Mouse (Mus musculus): Measurements from ENCODE around the gene Nanos3.

The Nanos3 gene

GRCm38 (mm10) chr8:84185117-84185516, at the start of gene Nanos3:
TSS of gene Nanos3 (minus strand) at chr8:84185217.
- in situ Hi-C loops (cut with MboI, MseI) = no loop called here

GRCm38 (mm10) chr8:84233055-84233454, 48.0 kb upstream of the Nanos3 start:
- in situ Hi-C loops (cut with MboI, MseI) = loop anchor here in 1 of 2 experiments (25.0 kb wide), 1 partner anchor 829 kb away; the partner anchor contains the start of genes Dhps, Fbxw9 and Gm5741

GRCm38 (mm10) chr8:84230735-84231134, 45.7 kb upstream of the Nanos3 start:
- in situ Hi-C loops (cut with MboI, MseI) = loop anchor here in 1 of 2 experiments (25.0 kb wide), 1 partner anchor 832 kb away; the partner anchor contains the start of genes Dhps, Fbxw9 and Gm5741

DNA sequence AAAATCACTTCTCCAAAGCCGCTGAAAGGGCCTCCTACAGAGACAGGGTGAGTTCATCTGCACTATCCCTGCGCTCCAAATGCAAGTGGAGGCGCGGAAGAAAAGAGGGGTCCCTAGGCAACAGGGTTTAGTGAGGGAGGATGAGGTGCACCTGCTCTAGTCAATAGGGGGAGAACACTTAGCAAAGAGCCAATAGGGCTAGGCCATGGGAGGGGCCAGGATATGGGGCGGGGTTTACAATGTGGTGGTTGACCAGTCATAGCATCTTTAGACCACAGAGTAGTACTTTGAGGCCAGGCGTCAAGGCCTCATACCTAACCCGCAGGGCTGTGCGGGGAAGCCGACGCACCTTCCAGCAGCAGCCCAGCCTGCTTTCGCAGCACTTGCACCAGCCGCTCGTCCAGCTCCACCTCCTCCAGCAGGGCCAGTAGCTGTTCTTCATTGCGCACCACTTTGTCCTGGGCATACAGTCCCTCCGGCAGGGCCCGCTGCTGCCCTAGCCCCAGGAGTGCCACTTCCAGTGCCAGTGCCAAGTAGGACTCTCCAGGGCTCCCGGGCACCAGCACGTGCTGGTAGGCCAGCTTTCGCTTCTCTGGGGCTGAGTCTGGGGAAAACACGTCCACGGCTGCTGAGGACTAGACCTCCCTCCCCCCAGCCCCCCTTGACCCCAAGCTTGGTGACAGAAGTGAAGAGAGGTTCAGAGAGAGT, 38.5 kb upstream of the Nanos3 start:
- in situ Hi-C loops (cut with MboI, MseI) = no loop called here

- in situ Hi-C loops (cut with MboI, MseI) = no loop called here
These were observed 37.6 kb upstream of the Nanos3 start for GRCm38 (mm10) chr8:84222566-84223165.

GRCm38 (mm10) chr8:84220105-84220504, 35.1 kb upstream of the Nanos3 start:
- in situ Hi-C loops (cut with MboI, MseI) = no loop called here

DNA sequence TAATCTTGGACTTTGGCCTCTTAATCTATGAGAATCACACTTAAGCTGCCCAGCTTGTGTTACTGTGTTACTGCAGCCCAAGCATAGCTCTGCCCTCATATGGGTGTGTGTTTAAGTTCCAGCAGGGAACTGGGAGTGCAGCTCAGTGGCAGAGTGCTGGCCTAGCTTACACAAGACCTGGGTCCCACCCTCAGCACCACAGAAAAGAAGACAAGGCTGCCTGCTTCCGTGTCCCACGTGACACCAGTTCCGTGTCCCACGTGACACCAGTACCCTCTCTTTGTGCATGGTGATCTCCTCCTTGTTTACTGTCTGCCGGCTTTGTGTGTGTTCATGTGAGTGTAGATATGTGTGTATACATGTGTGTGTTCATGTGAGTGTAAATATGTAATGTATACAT, 33.1 kb upstream of the Nanos3 start:
- in situ Hi-C loops (cut with MboI, MseI) = no loop called here

- in situ Hi-C loops (cut with MboI, MseI) = no loop called here
These were observed 32.2 kb upstream of the Nanos3 start for GRCm38 (mm10) chr8:84217206-84217605.

DNA sequence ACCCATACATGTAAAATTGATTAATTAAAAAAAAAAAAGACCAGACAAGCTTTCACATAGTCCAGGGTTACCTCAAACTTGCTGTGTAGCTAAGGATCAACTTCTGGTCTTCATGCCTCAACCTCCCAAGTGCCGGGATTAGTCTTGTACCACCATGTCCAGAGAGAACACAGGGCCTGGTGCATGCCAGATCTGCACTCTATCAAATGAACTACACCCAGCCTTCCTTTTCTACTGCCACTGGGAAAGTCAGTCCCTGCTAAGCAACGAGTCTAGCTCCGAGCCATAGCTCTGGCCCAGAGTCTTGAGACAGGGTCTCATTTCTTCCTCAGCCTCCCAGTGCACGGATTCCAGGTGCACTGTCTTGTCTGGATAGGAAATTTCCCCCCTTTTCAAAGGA, 28.3 kb upstream of the Nanos3 start:
- in situ Hi-C loops (cut with MboI, MseI) = no loop called here

GRCm38 (mm10) chr8:84211881-84212563, 27.0 kb upstream of the Nanos3 start:
- in situ Hi-C loops (cut with MboI, MseI) = no loop called here

DNA sequence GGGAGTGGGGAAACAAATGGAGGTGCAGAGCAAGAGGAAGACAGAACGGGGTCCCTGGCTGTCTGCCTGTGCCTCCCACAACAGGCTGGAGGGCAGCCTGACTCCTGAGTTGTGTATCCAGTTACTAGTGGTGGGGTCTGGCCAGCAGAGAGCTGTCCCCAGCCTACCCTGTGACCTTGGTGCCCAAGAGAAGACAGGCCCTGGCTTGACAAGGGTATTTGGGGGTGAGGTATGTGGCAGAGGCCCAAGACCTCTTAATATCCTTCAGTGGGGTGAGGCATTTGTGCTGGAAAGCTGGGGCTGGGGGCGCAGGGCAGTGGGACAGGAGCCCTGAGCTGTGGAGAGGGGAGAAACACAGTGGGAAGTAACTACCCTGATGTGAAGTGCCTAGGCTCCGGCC, 26.2 kb upstream of the Nanos3 start:
- in situ Hi-C loops (cut with MboI, MseI) = no loop called here

- in situ Hi-C loops (cut with MboI, MseI) = no loop called here
These were observed 25.3 kb upstream of the Nanos3 start for GRCm38 (mm10) chr8:84210167-84210791.

DNA sequence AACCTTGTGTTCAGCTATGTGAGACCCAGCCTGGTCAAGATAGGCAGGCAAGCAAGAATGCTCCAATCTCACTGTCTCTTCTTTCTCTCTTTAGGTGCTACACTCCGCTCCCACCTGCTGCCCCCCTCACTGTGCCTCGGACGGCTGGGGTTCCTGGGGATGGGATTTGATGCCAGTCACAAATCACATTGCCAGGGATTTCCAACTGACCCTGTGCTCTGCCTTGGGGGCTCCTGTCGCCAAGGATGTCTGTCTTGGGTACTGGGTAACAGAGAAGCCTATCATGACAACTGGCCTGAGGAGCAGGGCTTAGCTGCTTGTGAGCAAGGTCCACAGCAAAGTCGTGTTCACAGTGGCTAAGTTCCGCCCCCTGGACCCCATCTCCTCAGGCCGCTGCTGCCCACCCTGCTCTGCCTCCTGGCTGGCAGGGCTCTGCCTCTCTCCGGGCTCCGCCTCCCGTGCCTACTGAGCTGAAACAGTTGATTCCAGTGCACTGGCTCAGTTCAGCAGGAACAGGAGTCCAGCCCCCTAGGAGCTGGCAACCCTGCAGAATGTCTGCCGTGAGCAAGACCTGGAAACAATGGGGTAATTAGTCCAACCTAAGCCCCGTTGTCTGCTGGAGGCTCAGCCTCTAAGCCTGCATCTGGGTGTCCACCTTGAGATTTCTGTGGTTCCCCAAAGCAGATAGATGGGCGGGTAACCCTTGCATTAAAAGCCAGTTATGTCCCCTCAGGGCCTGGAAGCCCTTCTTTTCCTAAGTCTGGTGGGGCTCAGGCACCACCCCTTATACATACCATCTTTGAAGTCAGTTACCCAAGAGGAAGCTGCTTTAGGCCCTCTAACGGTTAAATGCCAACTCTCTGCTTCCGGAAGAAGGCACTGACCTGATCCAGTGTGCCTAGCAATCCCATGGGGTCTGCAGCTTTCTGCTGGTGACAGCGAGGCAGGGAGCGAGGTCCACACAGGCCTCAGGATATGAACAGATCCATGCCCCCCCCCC, 23.7 kb upstream of the Nanos3 start:
- in situ Hi-C loops (cut with MboI, MseI) = no loop called here

DNA sequence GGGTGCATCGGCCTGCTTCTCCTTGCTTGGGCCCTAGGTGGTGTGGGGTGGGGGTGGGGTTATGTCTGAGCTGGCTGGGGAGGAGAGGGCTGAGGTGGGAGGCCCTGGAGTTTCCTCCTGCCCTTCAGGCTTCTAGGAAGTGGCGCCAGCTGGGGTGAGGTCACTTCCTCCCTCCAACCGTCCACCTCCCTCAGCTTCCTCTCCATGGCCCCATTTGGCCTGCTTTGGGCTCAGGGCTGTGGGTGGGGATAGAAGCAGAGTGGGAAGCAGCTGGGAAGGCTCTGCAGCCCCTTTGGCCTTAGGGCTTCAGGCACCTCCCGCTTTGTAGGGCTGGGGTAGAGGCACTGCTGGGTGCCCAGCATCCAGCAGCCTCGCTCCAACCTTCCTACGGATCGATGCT, 22.8 kb upstream of the Nanos3 start:
- in situ Hi-C loops (cut with MboI, MseI) = no loop called here

- in situ Hi-C loops (cut with MboI, MseI) = no loop called here
These were observed 21.6 kb upstream of the Nanos3 start for GRCm38 (mm10) chr8:84206666-84207065.

GRCm38 (mm10) chr8:84205073-84205472, 20.1 kb upstream of the Nanos3 start:
- in situ Hi-C loops (cut with MboI, MseI) = no loop called here

DNA sequence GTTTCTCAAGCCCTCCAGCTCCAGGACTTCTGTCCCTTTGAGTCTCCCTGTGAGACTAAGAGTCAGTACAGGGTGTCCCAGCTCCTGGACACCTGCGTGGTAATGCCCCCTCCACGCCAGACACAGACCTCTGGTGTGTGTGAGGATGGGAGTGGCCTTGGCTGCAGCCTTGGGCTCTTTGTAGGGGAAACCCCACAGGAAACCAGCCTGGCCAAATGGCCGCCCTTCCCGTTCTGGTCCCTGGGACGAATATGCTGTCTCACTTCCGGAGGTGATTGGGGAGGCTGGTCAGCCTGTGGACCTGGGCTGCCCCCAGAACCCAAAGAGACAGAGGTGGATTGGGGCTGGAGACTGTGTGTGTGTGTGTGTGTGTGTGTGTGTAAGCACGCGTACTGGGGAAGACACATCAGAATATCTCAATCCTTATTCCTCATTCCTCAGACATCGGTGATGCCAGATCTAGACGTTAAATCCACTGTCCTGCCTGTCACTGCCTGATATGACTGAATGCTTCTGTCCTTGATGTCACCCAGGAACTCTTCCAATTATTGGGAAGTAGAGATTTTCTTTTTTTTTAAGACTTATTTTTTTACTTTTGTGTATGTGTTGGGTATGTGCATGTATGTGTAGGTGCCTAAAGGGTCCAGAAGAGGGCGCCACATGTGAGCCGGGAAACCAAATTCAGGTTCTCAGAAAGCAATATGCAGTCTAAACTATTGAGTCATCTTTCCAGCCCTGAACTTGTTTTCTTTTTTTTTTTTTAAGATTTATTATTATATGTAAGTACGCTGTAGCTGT, 19.2 kb upstream of the Nanos3 start:
- in situ Hi-C loops (cut with MboI, MseI) = loop anchor here in 1 of 2 experiments (5.0 kb wide), 1 partner anchor 438 kb away; no protein-coding TSS in a partner anchor

GRCm38 (mm10) chr8:84202938-84203917, 18.2 kb upstream of the Nanos3 start:
- in situ Hi-C loops (cut with MboI, MseI) = loop anchor here in 1 of 2 experiments (5.0 kb wide), 1 partner anchor 439 kb away; no protein-coding TSS in a partner anchor

DNA sequence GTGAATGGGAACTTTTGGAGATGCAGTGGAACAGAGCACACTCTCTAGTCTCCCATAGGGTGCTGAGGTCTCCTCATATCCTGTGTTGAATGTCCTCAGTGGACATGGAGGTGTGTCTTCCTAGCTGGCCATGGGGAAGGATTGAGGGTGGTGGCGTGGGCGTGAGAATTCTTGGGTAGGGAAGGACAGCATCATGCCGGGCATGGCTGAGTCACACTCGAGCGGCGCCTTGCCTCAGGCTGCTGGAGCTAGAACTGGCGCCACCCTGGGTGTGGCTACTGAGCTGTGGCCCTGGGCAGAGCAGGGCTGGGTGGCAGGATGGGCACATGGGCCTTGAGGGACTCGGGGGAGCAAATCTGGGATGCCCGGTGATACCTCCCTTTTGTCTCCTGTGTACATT, 17.4 kb upstream of the Nanos3 start:
- in situ Hi-C loops (cut with MboI, MseI) = loop anchor here in 1 of 2 experiments (5.0 kb wide), 1 partner anchor 440 kb away; no protein-coding TSS in a partner anchor
